Mouse (Mus musculus) adrenal gland, postnatal 10 days (tissue): ENCODE measurements around the gene Cables2. TPM values are rescaled to one million over a fixed set of nuclear protein-coding genes. Genes with fewer than 3 reads are reported as not detected.

Experiments
- DNase-seq: peaks from one replicate; pipeline ENCODE4 v3.0.0; 2021; ENCODE audit warnings: mixed read lengths
- total RNA-seq, 2 experiments: library from RNA; stranded (reverse); gene quantifications; 2 replicates each; pipeline ENCODE4 v1.2.3; 2021

Gene Cables2
- total RNA-seq, 2 experiments from 2014 or later = 17.3 to 19.8 TPM

DNA sequence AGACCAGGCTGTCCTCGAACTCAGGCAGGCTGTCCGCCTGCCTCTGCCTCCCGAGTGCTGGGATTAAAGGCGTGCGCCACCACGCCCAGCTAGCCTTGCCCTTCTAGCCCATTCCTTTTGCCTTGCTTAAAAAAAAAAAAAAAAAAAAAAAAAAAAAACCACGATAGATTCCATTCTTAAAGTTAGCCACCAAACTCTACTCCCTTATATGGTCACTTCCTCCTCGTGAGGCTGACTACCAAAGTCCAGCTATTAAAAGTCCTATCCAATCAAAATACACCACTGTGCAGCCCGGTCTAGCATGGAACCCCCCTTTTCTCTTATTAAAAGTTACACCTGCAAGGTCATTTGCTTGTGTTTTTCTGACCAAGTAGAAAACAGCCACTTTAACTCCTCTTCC, 17.6 kb downstream of the Cables2 start:
- no peak for DNase-seq

DNA sequence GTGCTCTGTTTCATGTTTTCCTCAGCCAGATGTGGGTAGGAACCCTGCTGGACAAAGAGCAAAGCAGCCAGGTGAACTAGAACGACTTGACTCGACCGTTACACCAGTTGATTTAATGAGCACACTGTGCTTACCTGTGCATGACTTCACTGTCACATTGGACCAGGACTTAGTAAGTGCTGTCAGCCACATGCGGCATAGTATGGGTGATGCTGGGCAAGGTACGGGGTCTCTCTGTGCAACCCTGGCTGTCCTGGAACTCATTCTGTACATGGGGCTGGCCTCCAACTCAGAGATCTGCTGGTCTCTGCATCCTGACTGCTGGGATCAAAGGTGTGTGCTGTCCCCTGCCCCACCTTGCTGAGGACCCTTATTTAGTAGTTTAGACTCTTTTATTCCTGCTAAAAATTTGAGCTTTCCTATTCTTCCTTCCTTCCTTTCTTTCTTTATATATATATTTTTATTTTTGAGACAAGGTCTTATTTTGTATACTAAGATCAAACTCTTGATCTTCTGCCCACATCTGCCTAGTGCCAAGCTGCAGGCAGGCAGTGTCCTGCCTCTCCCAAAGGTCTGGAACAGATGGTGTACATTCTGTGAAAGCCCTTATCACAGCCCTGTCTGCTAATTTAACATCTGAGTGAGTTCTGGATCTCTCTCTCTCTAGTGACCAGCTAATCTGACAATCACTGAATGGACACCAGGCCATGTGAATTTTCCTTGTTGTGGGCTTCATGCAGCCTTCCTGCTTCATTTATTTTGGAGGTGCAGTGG, 18.7 kb downstream of the Cables2 start:
- DNase-seq = no peak

DNA sequence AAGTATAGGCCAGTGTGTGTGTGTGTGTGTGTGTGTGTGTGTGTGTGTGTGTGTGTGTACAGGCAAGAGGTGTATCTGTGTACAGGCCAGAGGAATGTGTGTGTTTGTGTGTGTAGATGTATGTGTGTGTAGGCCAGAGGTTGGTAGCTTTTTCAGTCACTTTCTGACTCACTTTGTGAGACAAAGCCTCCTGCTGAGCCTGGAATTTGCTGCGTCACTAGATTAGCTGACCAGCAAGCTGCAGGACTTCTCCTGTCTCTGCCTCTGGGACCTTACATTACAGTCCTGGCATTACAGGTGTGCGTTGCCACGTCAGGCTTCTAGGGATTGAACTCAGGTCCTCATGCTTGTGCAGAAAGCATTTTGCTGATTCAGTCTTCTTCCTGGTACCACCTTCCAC, 21.5 kb downstream of the Cables2 start:
- no peak for DNase-seq

DNA sequence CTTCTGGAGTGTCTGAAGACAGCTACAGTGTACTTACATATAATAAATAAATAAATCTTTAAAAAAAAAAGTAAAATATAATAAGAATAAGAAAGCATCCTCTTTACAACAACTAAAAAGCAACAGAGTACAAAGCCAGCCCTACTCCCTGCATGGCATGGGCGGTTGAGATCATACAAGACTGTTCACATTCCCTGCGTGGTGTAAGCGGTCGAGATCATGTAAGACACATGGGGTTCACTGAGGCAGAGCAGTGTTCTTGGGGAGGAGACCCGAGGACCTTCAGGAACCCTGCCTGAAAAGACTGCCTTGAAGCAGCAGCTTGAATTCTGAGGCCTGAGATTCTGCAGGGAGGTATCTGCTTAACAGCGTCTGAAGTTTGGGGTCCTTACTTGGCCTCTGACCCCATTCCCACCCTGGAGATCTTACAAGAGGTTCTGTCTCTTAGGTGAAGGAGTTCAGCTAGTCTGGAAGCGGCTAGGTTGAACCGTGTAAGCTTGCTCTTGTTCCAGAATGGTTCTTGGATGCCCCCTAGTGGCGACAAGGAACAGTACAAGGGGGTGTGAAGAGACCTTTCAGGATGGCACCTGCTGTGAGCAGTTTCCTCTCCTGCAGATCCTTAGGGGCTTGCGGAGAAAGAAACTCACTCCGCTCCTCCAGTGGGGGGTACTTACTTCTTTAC, 22.2 kb downstream of the Cables2 start:
- peak; percentile 88 for DNase-seq

DNA sequence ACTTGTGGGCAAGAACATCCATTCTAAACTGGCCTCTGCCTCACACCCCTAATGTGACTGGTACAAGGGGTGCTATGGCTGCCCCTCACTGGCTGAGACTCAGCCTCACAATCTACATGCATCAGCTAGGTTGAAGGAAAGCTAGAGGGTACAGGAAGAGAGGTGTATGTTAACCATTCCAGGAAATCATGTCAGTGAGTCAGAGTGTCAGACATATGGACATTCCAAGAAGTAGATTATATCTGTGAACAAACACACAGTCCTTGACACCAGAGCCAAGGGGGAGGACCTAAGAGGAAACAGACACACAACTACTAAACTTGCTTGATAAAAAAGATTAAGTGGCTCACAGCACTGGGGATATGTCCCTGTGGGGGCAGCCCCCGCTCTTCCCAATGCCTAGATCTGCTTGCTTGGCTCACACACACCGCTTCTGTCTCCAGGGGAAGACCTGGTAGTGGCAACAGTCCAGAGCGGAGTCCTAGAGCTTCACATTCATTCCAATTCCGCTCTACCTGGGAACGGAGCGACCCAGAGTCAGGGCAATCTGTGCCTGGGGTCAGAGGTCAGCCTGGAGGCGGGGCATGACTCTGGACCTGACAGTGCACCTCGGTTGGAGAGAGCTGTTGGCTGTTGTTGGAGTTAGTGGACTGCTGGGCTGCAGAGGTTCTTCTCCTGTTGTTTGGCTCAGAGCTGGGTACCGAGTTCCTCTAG, 24.2 kb downstream of the Cables2 start:
- DNase-seq = no peak

DNA sequence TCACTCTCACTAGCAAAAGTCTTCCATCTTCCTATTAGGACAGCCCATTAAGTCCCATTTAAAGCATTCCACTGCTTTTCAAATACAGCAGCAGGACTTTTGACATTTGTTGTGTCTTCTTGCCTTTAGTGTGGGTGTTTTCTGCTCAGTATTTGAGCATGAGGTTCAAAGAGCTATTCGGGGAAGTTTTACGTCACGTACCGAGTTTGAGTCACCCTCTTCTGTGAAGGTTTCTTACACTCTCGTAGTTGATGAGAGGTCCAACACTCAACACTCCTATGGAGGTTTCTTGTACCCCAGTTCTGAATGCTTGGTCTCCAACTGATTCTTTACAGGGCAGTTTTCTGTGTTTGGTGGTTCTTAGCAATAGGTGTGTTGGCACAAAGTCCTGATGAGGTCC, 25.4 kb downstream of the Cables2 start:
- no peak for DNase-seq

DNA sequence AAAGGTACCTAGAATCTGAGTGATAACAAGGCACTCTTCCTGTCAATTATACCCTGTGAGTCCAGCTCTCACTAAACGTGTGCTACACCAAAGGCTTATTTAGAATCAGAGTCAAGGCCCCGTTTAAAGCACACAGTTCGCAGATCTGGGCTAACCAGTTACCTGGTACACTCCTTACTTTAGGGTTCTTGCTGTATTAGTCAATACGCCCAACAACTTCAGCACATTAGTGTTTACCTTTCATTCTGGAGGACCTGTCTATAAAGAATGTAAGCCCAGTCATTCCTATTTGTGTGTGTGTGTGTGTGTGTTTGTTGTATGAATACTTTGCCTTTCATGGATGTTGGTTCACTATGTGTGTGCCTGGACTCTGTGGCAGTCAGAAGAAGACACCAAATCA, 30.2 kb downstream of the Cables2 start:
- DNase-seq = no peak

DNA sequence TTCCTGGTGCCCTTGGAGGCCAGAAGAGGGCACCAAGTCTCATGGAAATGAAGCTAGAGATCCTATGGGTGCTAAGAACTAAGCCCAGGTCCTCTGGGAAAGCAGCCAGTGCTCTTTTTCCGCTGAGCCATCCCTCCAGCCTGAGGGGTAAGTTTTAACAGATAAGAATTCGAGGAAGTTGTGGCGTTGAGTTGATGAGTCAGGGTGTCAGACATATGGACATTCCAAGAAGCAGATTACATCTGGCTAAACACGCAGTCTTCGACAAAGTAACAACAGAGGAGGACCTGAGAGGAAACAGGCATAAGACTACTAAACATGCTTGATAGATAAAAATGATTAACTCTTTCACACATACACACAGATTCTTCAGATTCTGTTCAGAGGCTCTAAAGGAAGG, 34.7 kb downstream of the Cables2 start:
- no peak for DNase-seq

DNA sequence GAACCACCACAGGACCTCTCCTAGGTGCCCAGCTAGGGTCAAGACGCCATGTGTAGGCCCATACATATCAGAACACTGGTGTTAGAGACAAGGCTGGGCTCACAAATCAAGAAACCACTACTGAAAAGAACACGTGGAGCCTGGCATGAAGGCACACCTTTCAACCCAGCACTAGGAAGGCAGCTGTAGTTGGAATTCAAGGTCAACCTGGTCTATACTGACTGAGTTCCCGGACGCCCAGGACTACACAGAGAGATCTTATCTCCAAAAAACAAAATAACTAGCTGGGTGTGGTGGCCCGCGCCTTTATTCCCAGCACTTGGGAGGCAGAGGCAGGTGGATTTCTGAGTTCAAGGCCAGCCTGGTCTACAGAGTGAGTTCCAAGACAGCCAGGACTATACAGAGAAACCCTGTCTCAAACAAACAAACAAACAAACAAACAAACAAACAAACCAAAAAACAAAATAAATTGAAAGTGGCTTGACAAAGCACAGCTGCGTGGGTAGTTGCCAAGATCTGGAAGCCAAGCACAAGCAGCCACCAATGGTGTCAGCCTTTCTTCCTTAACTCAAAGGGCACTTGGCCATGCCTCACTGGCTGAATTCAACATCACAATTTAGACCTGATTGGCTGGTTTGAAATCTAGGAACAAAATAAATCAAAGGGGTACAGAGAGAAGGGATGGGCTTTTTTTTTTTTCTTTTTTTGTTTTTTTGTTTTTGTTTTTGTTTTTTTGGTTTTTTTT, 35.5 kb downstream of the Cables2 start:
- no peak for DNase-seq

DNA sequence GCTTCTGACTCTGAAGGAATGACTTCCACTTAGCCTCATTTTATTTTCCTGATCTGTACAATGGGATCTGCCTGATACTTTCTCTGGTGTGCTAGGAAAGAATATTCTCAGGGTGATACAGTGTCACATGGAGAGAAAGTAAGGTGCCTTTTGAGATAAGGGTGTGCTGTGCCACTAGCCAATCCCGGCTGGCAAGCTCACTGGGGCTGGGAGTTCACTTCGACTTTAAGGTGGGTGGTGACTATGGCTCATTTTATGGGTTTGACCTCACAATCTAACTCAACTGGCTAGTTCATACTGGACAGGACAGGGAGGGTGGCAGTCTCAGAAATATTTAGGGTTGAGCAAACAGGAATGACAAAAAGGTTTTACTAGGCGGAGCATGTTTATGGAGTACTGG, 36.4 kb downstream of the Cables2 start:
- no peak for DNase-seq

DNA sequence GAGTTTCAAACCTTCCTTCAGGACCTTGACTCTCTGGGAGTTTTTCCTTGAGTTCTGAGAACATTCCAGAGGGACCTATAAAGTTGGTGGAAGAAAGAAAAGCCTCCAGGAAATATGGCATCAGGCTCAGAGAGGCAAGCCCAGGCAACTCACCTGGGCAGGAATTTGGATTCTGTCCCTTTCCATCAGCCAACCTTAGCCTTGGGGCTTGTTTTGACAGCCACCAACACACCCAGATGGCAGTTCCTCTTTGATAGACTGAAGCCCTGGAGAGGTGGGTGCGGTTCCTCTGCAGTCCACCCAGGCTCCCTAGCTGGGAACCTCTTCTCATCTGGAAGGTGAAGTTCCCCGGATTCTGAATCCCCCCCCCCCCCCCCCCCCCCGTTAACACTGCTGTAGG, 36.8 kb downstream of the Cables2 start:
- DNase-seq = no peak

DNA sequence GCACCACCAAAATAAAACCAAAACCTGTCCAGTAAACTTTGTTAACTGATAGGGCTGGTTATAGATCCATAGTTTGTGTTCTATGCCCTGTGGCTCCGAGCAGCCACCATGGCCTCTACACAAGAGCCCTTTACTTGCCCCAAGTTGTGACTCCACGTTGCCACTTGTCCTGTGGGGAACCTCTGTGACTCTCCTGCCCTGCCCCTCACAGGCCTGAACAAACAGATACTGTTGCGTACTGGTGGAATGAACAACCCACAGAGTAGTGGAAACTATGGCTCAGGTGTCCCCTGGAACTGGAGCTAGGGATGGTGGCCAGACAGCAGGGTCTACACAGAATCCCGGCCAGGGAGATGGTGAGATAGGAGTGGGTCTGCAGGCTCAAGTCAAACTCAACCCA, 37.5 kb downstream of the Cables2 start:
- DNase-seq = no peak

DNA sequence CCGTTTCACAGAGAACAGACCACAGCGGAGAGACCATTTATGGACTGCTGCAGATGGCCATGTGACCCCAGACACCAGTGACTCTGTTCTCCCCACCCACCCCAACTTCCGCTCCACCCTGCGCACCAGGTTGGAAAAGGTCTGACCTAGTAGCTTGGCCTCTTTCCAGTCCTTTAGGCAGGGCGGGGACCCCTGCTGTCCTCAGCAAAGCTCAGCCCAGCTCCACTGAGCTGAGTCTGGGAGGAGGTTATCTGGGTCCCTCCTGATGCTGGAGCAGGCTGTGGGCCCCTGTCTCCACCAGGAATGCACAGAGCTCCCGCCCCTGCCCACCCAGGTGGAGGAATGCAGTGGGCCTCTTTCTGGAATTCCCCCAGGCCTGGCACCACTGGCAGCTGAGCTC, 38.3 kb downstream of the Cables2 start:
- no peak for DNase-seq

DNA sequence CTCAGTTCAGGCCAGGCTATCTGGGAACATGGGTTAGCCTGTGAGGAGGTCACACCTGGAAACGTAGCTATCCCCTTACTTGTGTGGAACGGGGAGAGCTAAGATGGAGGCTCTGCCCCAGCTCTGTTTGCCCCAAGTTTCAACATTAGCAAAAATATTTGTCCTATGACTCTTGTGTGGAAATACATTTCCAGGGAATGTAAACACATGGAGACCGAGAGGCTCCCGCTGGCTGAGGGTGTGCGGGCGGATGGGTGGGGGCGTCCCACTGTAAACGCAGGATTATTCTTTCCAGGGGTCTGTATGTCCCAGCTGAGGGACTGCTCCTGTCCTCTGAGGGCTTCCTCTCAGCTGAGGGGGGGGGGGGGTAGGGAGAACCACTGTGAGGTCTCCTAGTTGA, 38.9 kb downstream of the Cables2 start:
- no peak for DNase-seq

DNA sequence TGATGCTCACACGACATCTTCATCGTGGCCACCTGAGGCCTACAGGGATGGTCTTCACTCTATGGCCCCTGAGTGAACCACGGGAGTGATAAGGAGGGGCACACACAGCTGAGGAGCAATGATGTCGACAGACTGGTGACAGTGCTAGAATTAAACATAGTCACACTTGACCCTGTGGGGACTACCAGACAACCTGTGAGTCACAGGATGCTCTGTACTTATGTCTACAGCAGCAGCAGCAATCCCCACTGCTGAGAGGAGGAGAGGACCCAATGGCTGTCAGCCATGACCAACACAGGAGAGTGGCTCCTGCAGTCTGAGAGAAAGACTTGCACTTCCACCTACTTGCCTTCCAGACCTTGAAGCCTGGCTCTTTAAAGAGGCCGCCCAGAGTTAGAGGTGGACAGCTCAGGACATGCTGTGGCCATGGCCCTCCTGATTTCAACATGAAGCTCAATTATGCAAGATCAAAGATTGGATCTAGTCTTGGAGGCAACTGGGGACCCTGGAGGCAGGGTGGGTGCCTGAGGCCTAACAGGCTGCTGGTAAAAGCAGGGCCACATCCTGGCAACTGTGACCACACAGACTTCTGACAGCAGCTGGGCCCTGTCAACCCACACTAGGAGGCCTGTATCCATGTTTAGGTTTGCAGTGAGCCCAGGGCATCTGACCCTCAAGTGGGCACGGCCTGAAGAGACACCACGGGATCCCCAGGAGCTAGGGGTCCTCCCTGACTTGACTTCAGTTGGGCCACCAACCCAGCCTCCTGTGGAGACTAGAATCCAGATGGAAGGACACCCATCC, 40.0 kb downstream of the Cables2 start:
- DNase-seq = no peak

DNA sequence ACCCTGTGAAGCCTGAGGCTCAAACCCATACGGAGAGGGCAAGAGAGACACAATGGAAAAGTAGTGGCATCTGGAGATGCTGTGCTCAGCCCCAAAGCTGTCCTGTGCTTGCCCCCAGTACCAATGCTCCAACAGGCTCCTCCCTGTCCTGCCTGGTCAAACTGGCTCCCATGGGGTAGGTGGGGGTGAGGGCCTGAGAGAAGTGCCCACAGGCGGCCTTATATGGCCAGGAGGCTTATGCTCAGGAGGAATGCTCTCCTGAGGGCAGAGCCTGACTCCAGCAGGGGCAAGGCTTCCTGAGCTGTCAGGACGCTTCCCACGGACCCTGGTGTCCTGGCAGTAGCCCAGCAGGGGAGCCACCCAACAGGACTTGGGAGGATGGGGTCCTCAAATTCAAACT, 42.8 kb downstream of the Cables2 start:
- DNase-seq = no peak

DNA sequence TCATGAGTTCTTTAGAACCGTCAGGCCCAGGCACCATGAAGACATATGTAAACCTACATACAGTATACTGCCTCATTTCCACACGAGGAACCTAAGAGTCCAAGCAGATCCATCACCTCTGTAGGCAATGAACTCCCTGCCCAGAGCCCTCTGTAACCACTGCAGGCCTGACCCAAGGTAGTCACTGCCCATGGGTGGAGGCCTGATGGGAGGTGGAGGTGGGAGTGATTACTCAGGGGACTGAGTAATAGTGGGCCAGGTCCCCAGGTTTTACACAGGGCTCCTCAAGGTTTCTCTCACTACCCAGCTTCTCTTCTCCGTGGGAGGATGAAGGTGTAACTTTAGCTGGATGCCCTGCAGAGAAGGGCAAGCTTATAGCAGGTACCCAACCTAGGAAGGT, 44.2 kb downstream of the Cables2 start:
- no peak for DNase-seq

DNA sequence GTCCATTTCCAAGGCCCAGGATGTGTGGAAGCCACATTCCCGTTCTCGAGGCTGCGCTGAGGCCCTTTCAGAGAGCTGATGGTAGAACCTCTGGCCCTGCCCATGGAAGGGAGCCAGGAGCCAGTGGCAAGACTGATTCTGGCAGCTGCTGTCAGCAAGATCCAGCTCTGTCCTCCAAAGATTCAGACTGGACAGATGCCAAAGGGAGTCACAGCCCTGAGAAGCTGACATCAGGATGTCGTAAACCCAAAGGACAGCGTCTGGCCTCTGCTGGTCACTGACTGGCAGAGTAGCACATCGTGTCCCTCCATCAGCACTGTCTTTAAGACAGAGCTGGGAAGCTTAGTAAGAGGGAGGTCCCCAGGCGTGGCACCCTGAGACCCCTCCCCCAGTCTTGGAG, 44.7 kb downstream of the Cables2 start:
- DNase-seq = peak; percentile 90

DNA sequence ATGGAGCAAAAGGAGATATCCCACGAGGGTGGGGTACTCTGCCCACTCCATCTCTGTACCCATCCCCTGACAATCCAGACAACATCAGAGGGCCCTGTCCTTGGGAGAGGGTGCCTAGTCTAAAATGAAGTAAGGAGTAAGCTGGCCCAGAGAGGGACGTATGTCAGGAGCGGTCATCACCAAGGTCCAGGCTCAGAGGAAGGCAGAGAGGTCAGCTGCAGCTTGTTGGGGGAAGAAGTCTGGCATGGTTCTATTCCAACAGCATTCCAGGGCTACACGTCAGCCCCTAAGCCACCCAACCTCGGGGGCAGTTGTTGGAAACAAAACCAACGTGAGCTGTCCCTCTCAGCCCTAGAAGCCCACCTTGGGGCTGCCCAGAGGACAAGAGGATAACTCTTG, 45.2 kb downstream of the Cables2 start:
- DNase-seq = no peak

DNA sequence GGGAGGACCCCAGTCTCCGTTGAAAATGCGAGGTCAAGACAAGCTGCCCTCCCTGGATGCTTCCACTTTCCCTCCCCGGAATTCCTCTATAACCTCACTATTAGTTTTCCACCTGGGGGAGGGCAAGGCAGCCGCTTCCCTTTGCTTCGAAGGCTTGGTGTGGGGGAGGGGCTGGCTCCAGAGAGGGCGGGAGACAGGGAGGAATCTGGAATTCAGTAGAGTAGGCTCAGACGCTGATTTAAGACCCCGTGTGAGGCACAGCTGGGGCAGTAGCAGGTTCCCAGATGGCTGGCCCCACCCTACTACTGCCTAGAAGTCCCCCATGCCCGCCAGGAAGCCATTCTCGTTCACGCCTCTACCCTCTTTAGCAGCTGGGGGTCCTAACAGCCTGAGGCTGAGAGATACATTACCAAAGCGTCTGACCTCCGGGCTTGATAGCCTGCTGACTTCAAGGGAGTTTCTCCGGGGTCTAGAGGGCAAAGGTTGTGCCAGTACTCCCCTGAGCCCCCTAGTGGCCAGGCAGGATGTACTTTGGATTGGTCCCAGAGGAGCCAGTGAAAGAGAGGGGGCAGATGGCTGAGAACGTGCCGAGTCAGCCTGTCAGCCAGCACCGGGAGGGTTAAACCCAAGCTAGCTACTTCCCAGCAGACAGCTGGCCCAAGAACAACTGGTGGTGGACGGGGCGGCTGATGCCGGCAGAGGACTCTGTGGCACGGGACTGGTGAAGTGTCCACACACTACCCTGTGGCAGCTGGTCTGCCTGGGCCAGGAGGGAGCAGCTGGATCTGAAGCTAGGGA, 45.8 kb downstream of the Cables2 start:
- DNase-seq = peak; percentile 72

DNA sequence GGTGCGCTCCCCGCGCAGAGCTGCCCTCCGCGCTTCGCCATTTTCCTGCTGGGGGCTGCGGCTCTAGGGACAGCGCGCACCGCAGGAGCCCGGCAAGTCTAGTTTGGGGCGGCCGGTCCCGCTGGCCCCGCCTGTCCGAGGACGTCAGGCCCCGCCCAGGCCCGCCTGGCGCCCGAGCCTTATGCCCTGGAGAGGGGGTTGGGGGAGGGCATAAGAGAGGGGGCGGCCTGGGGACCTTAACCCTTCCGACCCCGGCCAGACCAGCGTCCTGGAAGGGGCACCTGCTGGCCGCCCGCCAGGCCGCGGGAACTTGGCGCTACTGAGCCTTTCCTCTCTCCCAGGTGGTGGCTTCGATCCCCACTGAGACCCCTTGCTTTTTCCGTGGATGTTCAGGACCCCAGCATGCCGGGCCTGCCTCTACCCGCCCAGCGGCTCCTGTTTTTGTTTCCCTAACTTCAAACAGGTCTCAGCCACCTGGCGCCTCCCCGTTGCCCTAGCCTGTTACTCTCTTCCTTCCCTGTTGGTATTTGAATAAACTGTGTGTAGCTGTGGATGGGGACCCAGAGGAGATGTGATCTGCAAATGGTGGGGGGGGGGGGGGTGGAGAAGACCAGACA, 47.4 kb downstream of the Cables2 start, which contains the start of gene Lama5:
Lama5 (minus strand) TSS at position 98 of the 617 bp plus-strand sequence.
- peak; percentile 85 for DNase-seq
